8 mouse cellular contexts compared by ENCODE assay signal in genomic region chr9:63702502-63703013, GRCm38 (mm10). TPM values are rescaled to one million over a fixed set of nuclear protein-coding genes. Genes with fewer than 3 reads are reported as not detected.
DNase-seq lines count a peak whose midpoint lies in the region; ATAC-seq and TF ChIP-seq lines count a peak whose summit lies in the region.

No protein-coding gene starts in this region.

- no peaks in the 10 kb centered on the region for H3K9me3 ChIP-seq in kidney, embryonic 15.5 days (replicated peaks)
- no peaks in the 10 kb centered on the region for H3K9me3 ChIP-seq in intestine, embryonic 15.5 days

- peak overlapping the region; percentile 67 for H3K27ac ChIP-seq in kidney, embryonic 15.5 days
- peak overlapping the region; percentile 51 for H3K27ac ChIP-seq in brown adipose tissue, adult 24 weeks (replicated peaks; ENCODE audit: low read depth, low read length)
- peak overlapping the region; percentile 24; the same call in 1 of the 2 replicates for H3K27ac ChIP-seq in intestine, embryonic 15.5 days

- H3K27me3 ChIP-seq in kidney, embryonic 15.5 days, result no peaks in the 10 kb centered on the region
- H3K27me3 ChIP-seq in C2C12 (ENCODE audit: control insufficient read depth, insufficient read depth, insufficient read length), result no peaks in the 10 kb centered on the region
- H3K27me3 ChIP-seq in intestine, embryonic 15.5 days (replicated peaks), result no peaks in the 10 kb centered on the region

- H3K4me1 ChIP-seq in kidney, embryonic 15.5 days, result peaks cover 84% of the 10 kb centered on the region
- peaks cover 51% of the 10 kb centered on the region for H3K4me1 ChIP-seq in brown adipose tissue, adult 24 weeks (ENCODE audit: control insufficient read depth, insufficient read depth, insufficient read length, low read length)
- peaks cover 51% of the 10 kb centered on the region for H3K4me1 ChIP-seq in intestine, embryonic 15.5 days (replicated peaks)

- peaks cover 21% of the 10 kb centered on the region for H3K79me2 ChIP-seq in C2C12 (ENCODE audit: control insufficient read depth, insufficient read depth)

- no peak for TF ChIP-seq CTCF in C2C12 (IDR thresholded peaks at IDR 0.05; ENCODE audit: control insufficient read depth, insufficient read depth, insufficient read length)

- no peaks in the 10 kb centered on the region for H3K36me3 ChIP-seq in kidney, embryonic 15.5 days
- no peaks in the 10 kb centered on the region for H3K36me3 ChIP-seq in C2C12 (ENCODE audit: control insufficient read depth, insufficient read depth)
- H3K36me3 ChIP-seq in intestine, embryonic 15.5 days, result no peaks in the 10 kb centered on the region

- 17% methylated on average over 16 of the region's 16 CpGs for WGBS in kidney, embryonic 15.5 days
- WGBS in intestine, embryonic 15.5 days, result 63% methylated on average over 16 of the region's 16 CpGs

- no peak for DNase-seq in kidney, adult 18-20 months
- DNase-seq in spleen, postnatal 14 days (ENCODE audit: low spot score in 2 of 2), result no peak
- DNase-seq in urinary bladder, postnatal 36 days (ENCODE audit: low spot score in 2 of 2), result no peak

- ATAC-seq in kidney, embryonic 15.5 days (replicated peaks; ENCODE audit: low FRiP score), result 0 out of 2 replicates have a peak, but pooled peaks have one; percentile 43
- peak; percentile 16; the same call in 1 of the 2 replicates for ATAC-seq in intestine, embryonic 15.5 days
- no peak for ATAC-seq in megakaryocyte progenitor cell, adult 5-6 weeks (replicated peaks; ENCODE audit: poor library complexity)

- H3K9ac ChIP-seq in kidney, embryonic 15.5 days, result no peak overlapping the region
- no peak overlapping the region for H3K9ac ChIP-seq in intestine, embryonic 15.5 days

- H3K4me3 ChIP-seq in kidney, embryonic 15.5 days (replicated peaks), result no peak overlapping the region
- no peak overlapping the region for H3K4me3 ChIP-seq in C2C12 (ENCODE audit: insufficient read depth, poor library complexity, severe bottlenecking)
- no peak overlapping the region for H3K4me3 ChIP-seq in brown adipose tissue, adult 24 weeks (ENCODE audit: insufficient read depth, low read depth, low read length)
- H3K4me3 ChIP-seq in intestine, embryonic 15.5 days (replicated peaks), result no peak overlapping the region

- H3K79me3 ChIP-seq in C2C12 (ENCODE audit: low read depth), result peaks cover 1% of the 10 kb centered on the region

- peak overlapping the region; percentile 37 for H3K4me2 ChIP-seq in kidney, embryonic 15.5 days
- 0 out of 2 replicates have a peak overlapping the region, but pooled peaks have one; percentile 4 for H3K4me2 ChIP-seq in intestine, embryonic 15.5 days (replicated peaks)

- no peak overlapping the region for H3ac ChIP-seq in C2C12 (ENCODE audit: control insufficient read depth, insufficient read length, low read depth)

TF ChIP-seq in C2C12, 6 proteins besides CTCF, POLR2A, EP300 and RAD21:
- TF ChIP-seq USF1 (IDR thresholded peaks at IDR 0.05; ENCODE audit: low read depth) (no peak), MAX (IDR thresholded peaks at IDR 0.05) (peak; percentile 47), MYOD1 (IDR thresholded peaks at IDR 0.05; ENCODE audit: control insufficient read depth, insufficient read length, low read depth) (peak; percentile 56), MYOG (IDR thresholded peaks at IDR 0.05; ENCODE audit: control insufficient read depth, extremely low read depth, insufficient read length) (no peak), FOSL1 (IDR thresholded peaks at IDR 0.05; ENCODE audit: insufficient read depth, low read length, poor library complexity, severe bottlenecking) (no peak), CEBPB (IDR thresholded peaks at IDR 0.05; ENCODE audit: low read depth) (peak; percentile 61)

RNA-seq across cellular contexts. Expression of gene Smad3, which starts 55.2 kb away (rescaled TPM):
- 25.0 and 26.5 TPM in 2 replicates for polyA plus RNA-seq in kidney, embryonic 15.5 days (2015; fragmentation: Nextera tagmentation; extraction: Ambion mirVana)
- 6.3 TPM for polyA plus RNA-seq in C2C12 (2012; fragmentation: generic; extraction: Trizol)
- 6.3 and 10.3 TPM in 2 replicates for polyA plus RNA-seq in brown adipose tissue, adult 24 weeks (2012; ENCODE audit: insufficient read depth, insufficient read length, missing spikeins)
- 14.8 and 15.3 TPM in 2 replicates for polyA plus RNA-seq in intestine, embryonic 15.5 days (2015; fragmentation: Nextera tagmentation; extraction: Ambion mirVana)
- 12.6 and 14.4 TPM in 2 replicates for total RNA-seq in megakaryocyte progenitor cell, adult 5-6 weeks (2015)
- 16.7 and 16.8 TPM in 2 replicates for total RNA-seq in megakaryocyte progenitor cell, adult 5-6 weeks (2017)
